Mouse (Mus musculus): ENCODE data around the gene Nmnat2. TPM values are rescaled to one million over a fixed set of nuclear protein-coding genes. Genes with fewer than 3 reads are reported as not detected.

Gene Nmnat2
- 0.22 and 0.29 TPM in 2 replicates for polyA plus RNA-seq (2015; fragmentation: Nextera tagmentation; extraction: Ambion mirVana)

GRCm38 (mm10) chr1:152954821-152955523, at the start of gene Nmnat2:
TSS of gene Nmnat2 (plus strand) at chr1:152954993.

Other genes starting within 250 kb of the Nmnat2 start
- not detected in 2 replicates for gene Apobec4, start 204.4 kb upstream of the Nmnat2 start, polyA plus RNA-seq (2015; fragmentation: Nextera tagmentation; extraction: Ambion mirVana)
- gene Rgl1, start 188.6 kb upstream of the Nmnat2 start, polyA plus RNA-seq (2015; fragmentation: Nextera tagmentation; extraction: Ambion mirVana) = 14.1 and 16.6 TPM in 2 replicates
- gene Arpc5, start 188.5 kb upstream of the Nmnat2 start, polyA plus RNA-seq (2015; fragmentation: Nextera tagmentation; extraction: Ambion mirVana) = 274 and 311 TPM in 2 replicates
- gene Ncf2, start 154.8 kb upstream of the Nmnat2 start, polyA plus RNA-seq (2015; fragmentation: Nextera tagmentation; extraction: Ambion mirVana) = 30.1 and 39.7 TPM in 2 replicates
- gene Smg7, start 52.3 kb upstream of the Nmnat2 start, polyA plus RNA-seq (2015; fragmentation: Nextera tagmentation; extraction: Ambion mirVana) = 12.6 and 13.1 TPM in 2 replicates
- 2.2 TPM in 2 replicates for gene Lamc2, start 231.5 kb downstream of the Nmnat2 start, polyA plus RNA-seq (2015; fragmentation: Nextera tagmentation; extraction: Ambion mirVana)